Mouse (Mus musculus) embryo, embryonic 11.5 days (tissue): ENCODE measurements around the gene Fads6.

Experiments used
- DNase-seq: peaks from one replicate; pipeline ENCODE4 v3.0.0-alpha.2; 2012; ENCODE audit warnings: low read depth, low spot score

Gene Fads6

DNA sequence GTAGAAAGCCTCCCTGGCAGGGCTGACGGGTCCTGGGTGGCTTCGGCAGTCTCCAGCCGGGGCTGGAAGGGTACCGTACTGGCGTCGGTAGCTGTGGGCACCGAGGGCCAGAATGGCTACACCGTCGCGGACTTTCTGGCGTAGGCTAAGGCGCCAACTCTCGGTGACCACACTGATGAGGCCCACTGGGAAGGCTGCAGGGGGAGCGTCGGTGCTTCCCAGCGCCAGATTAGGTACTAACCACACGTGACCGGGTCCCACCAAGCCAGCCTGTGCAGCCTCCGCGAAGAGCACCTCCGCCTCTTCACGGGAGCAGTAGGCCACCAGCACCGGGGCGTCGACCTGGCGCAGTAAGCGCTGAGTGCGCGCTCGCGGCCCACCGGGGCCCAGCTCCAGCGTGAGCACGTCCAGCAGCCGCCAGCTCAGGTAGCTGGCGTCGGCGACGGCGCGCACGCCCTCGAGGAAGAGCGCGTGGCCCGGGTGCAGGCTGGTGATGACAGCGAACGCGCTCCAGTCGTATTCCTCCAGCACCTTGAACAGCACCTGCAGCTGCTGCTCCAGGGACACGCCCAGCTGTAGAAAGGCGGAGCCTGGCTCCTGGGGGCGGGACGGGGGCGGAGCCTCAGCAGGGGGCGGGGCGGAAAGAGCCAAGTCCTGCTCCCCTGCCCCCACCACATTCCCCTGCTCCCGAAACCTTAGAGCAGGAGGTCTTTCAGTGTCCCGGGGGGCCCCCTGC lies 39.5 kb downstream of the Fads6 start:
- no peak for DNase-seq

DNA sequence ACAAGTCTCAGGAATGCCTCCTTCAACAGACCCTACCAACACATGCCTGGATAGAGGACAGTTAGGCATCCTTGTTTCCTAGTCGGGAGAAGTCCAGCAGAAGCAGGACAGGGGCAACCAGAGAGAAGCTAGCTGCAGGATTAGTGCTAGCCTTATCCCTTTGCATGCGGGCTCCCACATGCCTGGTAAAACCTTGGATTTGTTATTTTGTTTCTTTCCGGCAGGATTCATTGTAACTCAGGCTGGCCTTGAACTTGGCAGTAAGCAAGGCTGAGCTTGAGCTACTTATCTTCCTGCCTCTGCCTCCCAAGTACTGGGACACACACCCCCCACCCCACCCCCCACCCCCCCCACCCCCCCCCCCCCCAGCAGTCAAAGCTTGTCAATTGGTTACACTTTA lies 46.2 kb downstream of the Fads6 start:
- DNase-seq = no peak

DNA sequence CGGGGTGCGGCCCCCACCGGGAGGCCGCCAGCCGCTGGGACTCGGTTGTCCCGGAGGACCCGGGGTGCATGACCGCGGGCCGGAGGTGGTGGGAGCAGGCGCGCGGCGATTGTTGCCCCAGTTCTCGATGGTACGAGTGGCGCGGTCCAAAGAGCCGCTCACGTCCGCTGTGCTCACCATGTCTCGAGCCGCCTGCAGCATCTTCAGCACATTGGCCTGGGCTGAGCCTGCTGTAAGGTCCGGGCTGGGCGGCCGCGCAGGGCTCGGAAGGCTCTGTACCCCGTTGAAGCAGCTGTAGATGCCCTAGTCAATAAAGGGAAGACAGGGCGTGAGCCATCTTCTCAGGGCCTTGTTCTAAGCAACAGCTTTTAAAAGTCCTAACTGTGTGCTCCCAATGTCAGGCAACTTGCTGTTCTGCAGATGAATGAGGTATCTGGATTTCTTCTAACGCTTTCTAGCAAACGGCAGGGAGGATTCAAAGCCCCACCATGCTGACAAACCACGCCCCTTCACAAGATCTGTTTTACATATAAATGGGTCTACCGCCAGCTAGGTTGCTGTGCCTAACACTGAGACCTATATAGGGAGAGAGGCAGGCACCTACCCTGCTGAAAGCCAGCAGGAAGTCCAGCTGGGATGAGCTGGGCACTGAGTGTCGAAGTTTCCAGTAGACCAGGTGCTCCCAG lies 46.9 kb downstream of the Fads6 start:
- DNase-seq = no peak

- no peak for DNase-seq
Measured at GRCm38 (mm10) chr11:115249721-115250404, 47.6 kb downstream of the Fads6 start.

GRCm38 (mm10) chr11:115247945-115248344 lies 49.5 kb downstream of the Fads6 start:
- DNase-seq = no peak

DNA sequence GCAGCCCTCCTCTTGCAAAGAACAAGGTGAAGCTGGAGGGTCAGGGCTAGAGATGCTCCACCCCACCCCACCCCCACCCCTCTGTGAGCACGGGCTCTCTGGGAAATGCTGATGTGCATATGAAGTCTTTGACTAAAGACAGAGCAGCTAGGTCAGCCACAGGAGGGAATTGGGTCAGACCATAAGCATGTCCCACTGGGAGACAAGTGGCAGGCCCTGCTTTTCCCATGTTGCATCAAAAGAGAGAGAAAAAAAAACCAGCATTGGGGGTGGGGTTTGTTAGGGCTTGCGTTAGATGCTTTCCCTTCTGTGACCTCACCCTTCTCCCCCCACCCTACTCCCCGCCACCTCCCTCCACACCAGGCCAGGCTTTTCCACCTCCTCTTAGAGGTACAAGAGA lies 50.2 kb downstream of the Fads6 start:
- DNase-seq = no peak

- DNase-seq = no peak
Measured at GRCm38 (mm10) chr11:115246386-115246785, 51.1 kb downstream of the Fads6 start.

DNA sequence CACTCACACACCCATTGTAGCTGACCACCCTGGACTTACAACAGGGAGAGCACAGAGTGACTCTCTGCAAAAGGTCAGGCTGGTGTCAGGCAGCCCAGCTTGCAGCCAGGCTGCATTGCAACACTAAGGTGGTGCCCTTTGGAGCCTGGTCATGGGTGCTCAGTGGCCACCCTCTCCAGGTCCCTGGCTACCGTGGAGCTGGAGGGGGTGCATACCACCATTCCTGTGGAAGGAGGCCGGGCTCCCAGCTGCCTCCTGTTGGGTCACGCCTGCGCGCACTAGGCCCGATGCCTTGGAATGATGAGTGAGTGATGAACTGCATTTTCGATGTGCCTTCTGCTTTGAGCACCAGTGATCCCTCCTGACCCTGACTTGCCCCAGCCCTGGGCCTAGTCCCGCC lies 52.6 kb downstream of the Fads6 start:
- no peak for DNase-seq

DNA sequence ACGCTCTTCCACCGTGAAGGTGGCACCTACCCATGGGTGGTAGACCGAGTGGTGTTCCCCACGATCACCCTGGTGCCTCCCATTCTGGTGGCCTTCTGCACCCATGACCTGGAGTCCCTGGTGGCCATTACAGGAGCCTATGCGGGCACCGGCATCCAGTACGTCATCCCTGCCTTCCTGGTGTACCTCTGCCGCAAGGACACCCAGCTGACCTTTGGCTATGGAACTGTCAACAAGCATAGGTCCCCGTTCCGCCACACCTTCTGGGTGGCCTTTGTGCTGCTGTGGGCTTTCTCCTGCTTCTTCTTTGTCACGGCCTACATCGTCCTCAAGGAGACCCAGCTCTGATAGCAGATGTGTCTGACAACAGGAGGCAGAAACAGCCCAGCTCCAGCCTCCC lies 53.7 kb downstream of the Fads6 start:
- DNase-seq = no peak

DNA sequence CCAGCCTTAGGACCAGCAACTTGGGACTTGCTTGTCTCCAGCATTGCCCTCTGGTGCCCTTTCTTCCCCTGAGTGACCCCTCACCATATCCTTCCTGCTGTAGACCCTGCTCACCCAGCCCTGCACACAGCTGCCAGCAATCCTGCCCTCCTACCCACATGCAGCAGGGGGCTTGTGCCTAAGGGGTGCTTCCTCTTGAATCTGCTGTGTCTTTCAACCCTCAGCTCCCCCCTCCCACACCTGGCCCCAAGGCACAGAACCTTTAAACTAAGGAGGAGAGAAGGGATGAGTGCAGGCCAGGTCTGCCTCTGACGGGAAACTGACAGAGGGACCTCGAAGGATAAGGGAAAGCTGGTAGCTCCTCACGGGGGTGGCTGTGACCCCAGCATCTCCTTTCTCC lies 54.7 kb downstream of the Fads6 start:
- DNase-seq = no peak

GRCm38 (mm10) chr11:115241402-115241801 lies 56.1 kb downstream of the Fads6 start:
- no peak for DNase-seq

- DNase-seq = no peak
Measured at GRCm38 (mm10) chr11:115236570-115236969, 60.9 kb downstream of the Fads6 start.

DNA sequence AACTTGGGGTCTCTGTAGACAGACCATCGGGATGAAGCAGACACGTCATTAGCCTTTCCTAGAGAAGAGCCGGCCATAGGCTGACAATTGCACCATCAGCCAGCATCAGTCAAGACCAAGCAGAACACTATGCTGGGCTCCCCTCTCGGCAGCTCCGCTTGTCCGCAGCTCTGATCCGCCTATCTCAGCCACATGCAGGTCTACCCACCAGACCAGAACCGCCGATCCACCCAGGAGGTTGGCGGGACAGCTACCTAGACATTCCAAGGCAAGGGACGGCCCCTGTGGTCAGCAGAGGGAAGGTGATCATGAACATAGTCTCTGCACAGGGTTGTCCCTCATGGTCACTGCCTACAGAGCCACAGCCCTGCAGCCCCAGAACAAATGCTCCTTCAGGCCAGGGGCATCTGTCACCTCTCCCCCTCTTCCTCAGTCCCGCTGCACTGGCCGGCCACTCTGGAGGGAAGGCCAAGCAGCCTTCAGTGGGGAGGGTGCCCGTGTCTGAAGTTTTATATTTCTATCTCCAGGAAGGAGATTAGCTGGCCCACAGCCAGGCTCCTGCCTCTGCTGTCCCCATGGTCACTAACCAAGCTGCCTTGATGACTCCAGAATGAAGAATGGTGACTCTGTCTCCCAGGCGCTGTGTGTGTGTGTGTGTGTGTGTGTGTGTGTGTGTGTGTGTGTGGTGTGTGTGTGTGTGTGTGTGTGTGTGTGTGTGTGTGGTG lies 63.0 kb downstream of the Fads6 start:
- DNase-seq = no peak

DNA sequence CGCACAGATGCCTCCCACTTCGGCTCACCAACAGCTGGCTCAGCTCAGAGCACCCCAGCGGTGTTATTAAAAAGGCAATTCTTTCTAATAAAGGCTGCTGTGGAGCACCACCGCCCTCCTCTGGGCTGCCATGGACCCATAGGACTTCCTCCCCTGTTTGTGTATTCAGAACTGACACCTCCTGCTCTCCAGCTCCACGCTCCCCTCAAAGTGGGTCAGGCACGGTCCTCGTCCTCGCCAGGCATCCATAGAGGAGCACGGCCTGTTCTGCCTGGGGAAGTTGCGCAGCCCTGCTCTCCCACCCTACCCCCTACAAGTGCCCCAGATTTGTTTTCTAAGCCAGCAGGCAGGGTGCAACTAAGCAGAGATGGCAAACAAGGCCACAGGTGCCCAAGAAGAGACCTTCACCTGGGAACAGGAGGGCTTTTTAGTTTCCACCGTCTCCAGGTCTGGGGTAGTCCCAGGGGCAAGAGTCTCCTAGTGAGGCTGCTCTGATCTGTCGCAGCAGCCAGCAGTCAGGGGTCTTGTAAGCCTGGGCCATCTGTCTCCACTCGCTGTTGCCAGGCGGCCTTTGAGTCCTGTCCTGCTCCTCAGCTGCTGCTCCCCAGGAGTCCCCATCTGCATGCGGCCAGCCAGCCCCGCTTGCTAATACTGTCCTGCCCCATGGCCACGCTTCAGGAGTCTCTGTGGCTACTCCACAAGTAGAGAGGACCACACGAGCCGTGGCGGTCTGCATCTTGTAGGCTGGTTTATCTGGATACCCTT lies 63.8 kb downstream of the Fads6 start:
- no peak for DNase-seq

DNA sequence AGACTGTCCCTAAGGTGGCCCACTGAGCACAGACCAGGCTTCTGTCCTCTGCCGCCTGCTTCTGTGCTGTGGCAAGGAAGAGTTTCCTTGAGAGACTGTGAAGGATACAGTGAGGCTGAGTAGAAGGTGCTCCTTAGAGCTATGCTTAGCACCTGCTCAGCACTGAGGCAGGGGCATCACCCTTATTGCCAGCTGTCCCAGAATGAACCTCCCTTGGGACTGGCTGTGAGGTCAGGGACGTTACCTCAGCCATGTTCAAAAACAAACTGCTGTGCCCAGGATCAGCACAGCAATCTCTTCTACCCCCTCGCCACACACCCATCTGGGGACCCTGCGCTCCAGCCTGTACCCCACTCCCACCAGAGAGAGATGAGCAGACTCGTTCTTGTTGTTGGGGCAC lies 64.6 kb downstream of the Fads6 start:
- DNase-seq = no peak

DNA sequence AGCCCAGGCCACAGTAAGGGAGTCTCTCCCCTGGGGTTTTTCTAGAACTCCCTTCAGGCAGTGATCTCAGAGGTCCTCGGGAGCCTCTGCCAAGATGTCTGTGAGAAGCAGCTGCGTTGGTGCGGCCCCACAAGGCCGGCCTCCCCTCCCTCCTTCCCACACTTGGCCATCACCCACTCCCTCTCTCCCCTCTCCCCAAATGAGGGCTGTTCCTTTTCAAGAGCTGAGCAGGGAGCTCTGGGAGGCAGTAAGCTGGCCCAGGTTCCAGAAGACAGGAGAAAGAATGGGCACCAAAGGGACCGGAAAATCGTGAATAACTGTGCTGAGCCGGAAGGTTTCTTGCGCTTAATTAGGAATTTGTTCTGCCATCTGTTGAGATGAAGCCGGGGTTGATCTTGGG lies 65.5 kb downstream of the Fads6 start:
- DNase-seq = no peak

GRCm38 (mm10) chr11:115231168-115231915 lies 66.1 kb downstream of the Fads6 start:
- no peak for DNase-seq
